Comparison of ENCODE assay signal across 8 mouse cellular contexts in genomic region chr2:92914933-92915553, GRCm38 (mm10). TPM values are rescaled to one million over a fixed set of nuclear protein-coding genes. Genes with fewer than 3 reads are reported as not detected.
DNase-seq lines count a peak whose midpoint lies in the region; ATAC-seq and TF ChIP-seq lines count a peak whose summit lies in the region.

Gene Syt13, plus strand, starts transcription at chr2:92915098.

- no peak for ATAC-seq in CD4-positive, CD25-positive, alpha-beta regulatory T cell, adult 4 months
- peak; percentile 70 for ATAC-seq in embryonic facial prominence, embryonic 13.5 days (ENCODE audit: insufficient number of reproducible peaks, insufficient read depth, low FRiP score, low TSS enrichment, low read depth)
- peak; percentile 62; the same call in 1 of the 2 replicates for ATAC-seq in heart, postnatal 0 days (ENCODE audit: insufficient read depth, low read depth)
- no peak for ATAC-seq in liver, embryonic 15.5 days (ENCODE audit: insufficient read depth)
- peak; percentile 79 for ATAC-seq in neural tube, embryonic 15.5 days (ENCODE audit: low FRiP score)

- peak; percentile 15 for DNase-seq in CD4-positive, CD25-positive, alpha-beta regulatory T cell, adult 2 months (ENCODE audit: low read depth, low spot score)
- DNase-seq in heart, postnatal 0 days (ENCODE audit: low spot score), result peak; percentile 41
- peak; percentile 40 to 66 for DNase-seq in kidney, postnatal 25 days
- peak; percentile 49 for DNase-seq in thymus, postnatal 25 days

- H3K4me2 ChIP-seq in embryonic facial prominence, embryonic 13.5 days, result peak within 1 kb of the TSS; percentile 90
- peak within 1 kb of the TSS; percentile 54 for H3K4me2 ChIP-seq in heart, postnatal 0 days (ENCODE audit: low read depth, low read length)
- H3K4me2 ChIP-seq in liver, embryonic 15.5 days, result peak within 1 kb of the TSS; percentile 25; the same call in 1 of the 2 replicates
- H3K4me2 ChIP-seq in neural tube, embryonic 15.5 days, result peak within 1 kb of the TSS; percentile 83

- peak within 1 kb of the TSS; percentile 48 for H3K4me3 ChIP-seq in embryonic facial prominence, embryonic 13.5 days
- H3K4me3 ChIP-seq in heart, postnatal 0 days (ENCODE audit: low read depth, low read length), result peak within 1 kb of the TSS; percentile 39
- H3K4me3 ChIP-seq in liver, embryonic 15.5 days (replicated peaks), result no peak within 1 kb of the TSS
- H3K4me3 ChIP-seq in neural tube, embryonic 15.5 days (replicated peaks), result peak within 1 kb of the TSS; percentile 54

- peaks cover 36% of the 10 kb centered on the region for H3K4me1 ChIP-seq in embryonic facial prominence, embryonic 13.5 days
- no peaks in the 10 kb centered on the region; the same call in 1 of the 2 replicates for H3K4me1 ChIP-seq in heart, postnatal 0 days (ENCODE audit: control insufficient read depth, insufficient read depth)
- H3K4me1 ChIP-seq in liver, embryonic 15.5 days (replicated peaks), result no peaks in the 10 kb centered on the region
- H3K4me1 ChIP-seq in neural tube, embryonic 15.5 days, result peaks cover 64% of the 10 kb centered on the region

- peak; percentile 15; the same call in 1 of the 2 replicates for TF ChIP-seq CTCF in heart, postnatal 0 days (IDR thresholded peaks at IDR 0.05; ENCODE audit: low read depth)

- H3K9me3 ChIP-seq in embryonic facial prominence, embryonic 13.5 days, result peaks cover 3% of the 10 kb centered on the region; the same call in 1 of the 2 replicates
- H3K9me3 ChIP-seq in heart, postnatal 0 days (replicated peaks; ENCODE audit: control insufficient read depth, low read length), result no peaks in the 10 kb centered on the region
- no peaks in the 10 kb centered on the region for H3K9me3 ChIP-seq in liver, embryonic 15.5 days (replicated peaks)
- no peaks in the 10 kb centered on the region for H3K9me3 ChIP-seq in neural tube, embryonic 15.5 days (replicated peaks)

- no peak for TF ChIP-seq EP300 in heart, postnatal 0 days (IDR thresholded peaks at IDR 0.05; ENCODE audit: low read depth)

- peak within 1 kb of the TSS; percentile 69 for H3K9ac ChIP-seq in embryonic facial prominence, embryonic 13.5 days
- no peak within 1 kb of the TSS for H3K9ac ChIP-seq in heart, postnatal 0 days (replicated peaks; ENCODE audit: low read depth, low read length)
- H3K9ac ChIP-seq in liver, embryonic 15.5 days, result no peak within 1 kb of the TSS
- peak within 1 kb of the TSS; percentile 68 for H3K9ac ChIP-seq in neural tube, embryonic 15.5 days (replicated peaks)

- peaks cover 51% of the 10 kb centered on the region for H3K27me3 ChIP-seq in embryonic facial prominence, embryonic 13.5 days
- peaks cover 41% of the 10 kb centered on the region for H3K27me3 ChIP-seq in heart, postnatal 0 days (ENCODE audit: control insufficient read depth, insufficient read depth, low read length)
- H3K27me3 ChIP-seq in liver, embryonic 15.5 days, result peaks cover 54% of the 10 kb centered on the region
- peaks cover 8% of the 10 kb centered on the region; the same call in 1 of the 2 replicates for H3K27me3 ChIP-seq in neural tube, embryonic 15.5 days (replicated peaks)

- no peak within 1 kb of the TSS for H3K27ac ChIP-seq in embryonic facial prominence, embryonic 13.5 days
- no peak within 1 kb of the TSS for H3K27ac ChIP-seq in heart, postnatal 0 days (ENCODE audit: low read depth)
- H3K27ac ChIP-seq in liver, embryonic 15.5 days (replicated peaks), result no peak within 1 kb of the TSS
- peak within 1 kb of the TSS; percentile 49 for H3K27ac ChIP-seq in neural tube, embryonic 15.5 days (replicated peaks)

- WGBS in embryonic facial prominence, embryonic 13.5 days, result under 1% methylated on average over 38 of the region's 38 CpGs
- 1% methylated on average over 36 of the region's 38 CpGs for WGBS in heart, postnatal 0 days
- 1% methylated on average over 38 of the region's 38 CpGs for WGBS in liver, embryonic 15.5 days (ENCODE audit: insufficient replicate concordance)
- under 1% methylated on average over 38 of the region's 38 CpGs for WGBS in neural tube, embryonic 15.5 days

- no peaks in the 10 kb centered on the region for H3K36me3 ChIP-seq in embryonic facial prominence, embryonic 13.5 days
- no peaks in the 10 kb centered on the region for H3K36me3 ChIP-seq in heart, postnatal 0 days (replicated peaks; ENCODE audit: control insufficient read depth, insufficient read depth, low read length)
- H3K36me3 ChIP-seq in liver, embryonic 15.5 days (replicated peaks), result no peaks in the 10 kb centered on the region
- H3K36me3 ChIP-seq in neural tube, embryonic 15.5 days, result no peaks in the 10 kb centered on the region

RNA-seq across cellular contexts. Expression of gene Syt13, which starts in this region (rescaled TPM):
- polyA plus RNA-seq in CD4-positive, CD25-positive, alpha-beta regulatory T cell, adult 4 months (2017; shearing (Covaris generic)), result not detected
- polyA plus RNA-seq in embryonic facial prominence, embryonic 13.5 days (2015; fragmentation: Nextera tagmentation; extraction: Ambion mirVana), result 4.2 and 5.4 TPM in 2 replicates
- total RNA-seq in heart, postnatal 0 days (2014; rRNA removed; ENCODE audit: low replicate concordance), result 0.31 and 1.0 TPM in 2 replicates
- polyA plus RNA-seq in heart, postnatal 0 days (2015; fragmentation: Nextera tagmentation; extraction: Ambion mirVana), result 0.11 and 0.18 TPM in 2 replicates
- polyA plus RNA-seq in liver, embryonic 15.5 days (2015; fragmentation: Nextera tagmentation; extraction: Ambion mirVana), result 0.14 and 0.15 TPM in 2 replicates
- polyA plus RNA-seq in neural tube, embryonic 15.5 days (2015; fragmentation: Nextera tagmentation; extraction: Ambion mirVana), result 43.6 and 46.0 TPM in 2 replicates

Comparison
In these comparisons a context has a peak if more than half of its experiments do, and no peak if none do; other contexts are left out.
1. ATAC-seq: peak in embryonic facial prominence, embryonic 13.5 days (single experiment), heart, postnatal 0 days (single experiment) and neural tube, embryonic 15.5 days (single experiment); none in CD4-positive, CD25-positive, alpha-beta regulatory T cell, adult 4 months (single experiment) and liver, embryonic 15.5 days (single experiment).
2. H3K4me2 ChIP-seq: peak in every context shown above with its lines; median percentile 90 in embryonic facial prominence, embryonic 13.5 days; 83 in neural tube, embryonic 15.5 days; 54 in heart, postnatal 0 days; 25 in liver, embryonic 15.5 days.
3. H3K9ac ChIP-seq: peak in embryonic facial prominence, embryonic 13.5 days (single experiment) and neural tube, embryonic 15.5 days (single experiment); none in heart, postnatal 0 days (single experiment) and liver, embryonic 15.5 days (single experiment).
4. Peak in every context shown above with its lines, with median percentiles within 50 percentile points of each other: DNase-seq.